Mouse (Mus musculus) CH12F3 (cell line): Measurements from ENCODE around the gene Gab2.

ENCODE experiments used
- in situ Hi-C: fragments of 300-500 bp; cut with MboI; formaldehyde crosslinking; loops from 2 replicates; pipeline ENCODE4 v1.14.3; 2020; ENCODE audit warnings: low sequenced_read_pairs

The Gab2 gene

GRCm38 (mm10) chr7:97312856-97313255 is 231.5 kb downstream of the Gab2 start:
- in situ Hi-C loops = no loop called here

GRCm38 (mm10) chr7:97313364-97313995 is 232.1 kb downstream of the Gab2 start:
- in situ Hi-C loops = no loop called here

- in situ Hi-C loops = no loop called here
Measured at GRCm38 (mm10) chr7:97314646-97315045, 233.3 kb downstream of the Gab2 start.

- in situ Hi-C loops = no loop called here
Measured at GRCm38 (mm10) chr7:97315656-97316055, 234.3 kb downstream of the Gab2 start.

GRCm38 (mm10) chr7:97317706-97318105 is 236.3 kb downstream of the Gab2 start:
- in situ Hi-C loops = no loop called here

- in situ Hi-C loops = no loop called here
Measured at GRCm38 (mm10) chr7:97324342-97324741, 243.0 kb downstream of the Gab2 start.

- in situ Hi-C loops = no loop called here
Measured at GRCm38 (mm10) chr7:97325156-97325985, 244.0 kb downstream of the Gab2 start.

- in situ Hi-C loops = no loop called here
Measured at GRCm38 (mm10) chr7:97327376-97327775, 246.0 kb downstream of the Gab2 start.

GRCm38 (mm10) chr7:97328891-97329588 is 247.7 kb downstream of the Gab2 start:
- in situ Hi-C loops = no loop called here

GRCm38 (mm10) chr7:97329676-97330075 is 248.3 kb downstream of the Gab2 start:
- in situ Hi-C loops = no loop called here

GRCm38 (mm10) chr7:97330931-97331645 is 249.7 kb downstream of the Gab2 start:
- in situ Hi-C loops = no loop called here

- in situ Hi-C loops = no loop called here
Measured at GRCm38 (mm10) chr7:97331726-97332666, 250.6 kb downstream of the Gab2 start, which contains the start of the genes Usp35 and Kctd21. Gene Usp35 (minus strand): TSS chr7:97332020. Gene Kctd21 (plus strand): TSS chr7:97332327.

- in situ Hi-C loops = no loop called here
Measured at GRCm38 (mm10) chr7:97332667-97333041, 251.3 kb downstream of the Gab2 start.

GRCm38 (mm10) chr7:97333113-97333898 is 251.9 kb downstream of the Gab2 start:
- in situ Hi-C loops = no loop called here

GRCm38 (mm10) chr7:97334406-97334805 is 253.0 kb downstream of the Gab2 start:
- in situ Hi-C loops = no loop called here

- in situ Hi-C loops = no loop called here
Measured at GRCm38 (mm10) chr7:97336678-97337077, 255.3 kb downstream of the Gab2 start.

GRCm38 (mm10) chr7:97338593-97338992 is 257.2 kb downstream of the Gab2 start:
- in situ Hi-C loops = no loop called here

- in situ Hi-C loops = no loop called here
Measured at GRCm38 (mm10) chr7:97339623-97340022, 258.2 kb downstream of the Gab2 start.
